ENCODE assay signal across 8 mouse cellular contexts in genomic region chr3:51539567-51540408, GRCm38 (mm10). TPM values are rescaled to one million over a fixed set of nuclear protein-coding genes. Genes with fewer than 3 reads are reported as not detected.
DNase-seq lines count a peak whose midpoint lies in the region; ATAC-seq and TF ChIP-seq lines count a peak whose summit lies in the region.

No protein-coding gene starts in this region.

- H3K4me2 ChIP-seq in forebrain, postnatal 0 days (ENCODE audit: low read depth) = no peak overlapping the region
- no peak overlapping the region for H3K4me2 ChIP-seq in intestine, embryonic 14.5 days (ENCODE audit: low read length)
- H3K4me2 ChIP-seq in liver, embryonic 13.5 days = no peak overlapping the region

- no peaks in the 10 kb centered on the region for H3K36me3 ChIP-seq in ES-Bruce4 (ENCODE audit: control insufficient read depth, insufficient read depth, low read length, poor library complexity, severe bottlenecking)
- H3K36me3 ChIP-seq in forebrain, postnatal 0 days (ENCODE audit: insufficient read depth) = peaks cover 63% of the 10 kb centered on the region
- H3K36me3 ChIP-seq in intestine, embryonic 14.5 days (ENCODE audit: control insufficient read depth, insufficient read depth, low read length) = peaks cover 65% of the 10 kb centered on the region
- peaks cover 41% of the 10 kb centered on the region for H3K36me3 ChIP-seq in liver, embryonic 13.5 days

- H3K4me1 ChIP-seq in ES-Bruce4 (ENCODE audit: control insufficient read depth, insufficient read depth, low read length) = no peaks in the 10 kb centered on the region
- H3K4me1 ChIP-seq in forebrain, postnatal 0 days (ENCODE audit: insufficient read depth) = no peaks in the 10 kb centered on the region
- no peaks in the 10 kb centered on the region for H3K4me1 ChIP-seq in intestine, embryonic 14.5 days (replicated peaks; ENCODE audit: control insufficient read depth, insufficient read depth, low read length)
- peaks cover 8% of the 10 kb centered on the region for H3K4me1 ChIP-seq in liver, embryonic 13.5 days (replicated peaks)

- WGBS in forebrain, postnatal 0 days = 55% methylated on average over 15 of the region's 15 CpGs
- 55% methylated on average over 15 of the region's 15 CpGs for WGBS in intestine, embryonic 14.5 days
- WGBS in liver, embryonic 13.5 days (ENCODE audit: insufficient replicate concordance) = 44% methylated on average over 15 of the region's 15 CpGs

- H3K4me3 ChIP-seq in ES-Bruce4 (ENCODE audit: low read depth, low read length) = no peak overlapping the region
- no peak overlapping the region for H3K4me3 ChIP-seq in forebrain, postnatal 0 days (ENCODE audit: low read depth, low read length)
- H3K4me3 ChIP-seq in intestine, embryonic 14.5 days (ENCODE audit: low read depth, low read length) = no peak overlapping the region
- no peak overlapping the region for H3K4me3 ChIP-seq in liver, embryonic 13.5 days (replicated peaks)

- H3K9ac ChIP-seq in ES-Bruce4 (ENCODE audit: low read depth, poor library complexity, severe bottlenecking) = no peak overlapping the region
- no peak overlapping the region for H3K9ac ChIP-seq in forebrain, postnatal 0 days
- H3K9ac ChIP-seq in intestine, embryonic 14.5 days (ENCODE audit: low read length) = no peak overlapping the region
- H3K9ac ChIP-seq in liver, embryonic 13.5 days = no peak overlapping the region

- TF ChIP-seq EP300 in ES-Bruce4 (IDR thresholded peaks at IDR 0.05; ENCODE audit: insufficient read depth, low read depth, low read length) = 0 out of 2 replicates have a peak, but pooled peaks have one; percentile 25

- peak; percentile 53 for ATAC-seq in forebrain, postnatal 0 days
- no peak for ATAC-seq in intestine, embryonic 14.5 days (replicated peaks; ENCODE audit: low FRiP score, low TSS enrichment, low read depth)
- peak; percentile 71 for ATAC-seq in liver, embryonic 13.5 days (ENCODE audit: low read depth)

- peak; percentile 32 for DNase-seq in 3134 (ENCODE audit: extremely low read depth, insufficient read length, low spot score)
- DNase-seq in c-Kit-positive CD71-negative TER-119-negative erythroid progenitor cells, embryonic 14.5 days (ENCODE audit: low read depth) = peak; percentile 83
- peak; percentile 69 for DNase-seq in forebrain, postnatal 0 days
- DNase-seq in intestine, embryonic 14.5 days (ENCODE audit: low spot score) = peak; percentile 81
- DNase-seq in liver, embryonic 13.5 days = peak; percentile 70
- peak; percentile 75 for DNase-seq in ovary, postnatal 36 days (ENCODE audit: low spot score)
- peak; percentile 68 for DNase-seq in urinary bladder, adult 2 months (ENCODE audit: low spot score)

- H3K27me3 ChIP-seq in ES-Bruce4 (ENCODE audit: control insufficient read depth, insufficient read depth, low read length, poor library complexity, severe bottlenecking) = no peaks in the 10 kb centered on the region
- H3K27me3 ChIP-seq in forebrain, postnatal 0 days (ENCODE audit: insufficient read depth, low read length) = no peaks in the 10 kb centered on the region
- no peaks in the 10 kb centered on the region for H3K27me3 ChIP-seq in intestine, embryonic 14.5 days (replicated peaks; ENCODE audit: control insufficient read depth, insufficient read depth, low read length)
- no peaks in the 10 kb centered on the region for H3K27me3 ChIP-seq in liver, embryonic 13.5 days

- peak; percentile 92 for TF ChIP-seq CTCF in ES-Bruce4 (IDR thresholded peaks at IDR 0.05; ENCODE audit: low read depth, low read length)
- peak; percentile 65 for TF ChIP-seq CTCF in forebrain, postnatal 0 days (IDR thresholded peaks at IDR 0.05; ENCODE audit: low read depth)

- H3K27ac ChIP-seq in ES-Bruce4 (ENCODE audit: insufficient read depth, low read length) = no peak overlapping the region; the same call in 1 of the 2 replicates
- H3K27ac ChIP-seq in forebrain, postnatal 0 days (ENCODE audit: low read depth, low read length) = no peak overlapping the region
- no peak overlapping the region for H3K27ac ChIP-seq in intestine, embryonic 14.5 days (ENCODE audit: low read depth)
- peak overlapping the region; percentile 7; the same call in 1 of the 2 replicates for H3K27ac ChIP-seq in liver, embryonic 13.5 days

- TF ChIP-seq POLR2A in ES-Bruce4 (IDR thresholded peaks at IDR 0.05; ENCODE audit: insufficient read depth, low read length) = no peak

- H3K9me3 ChIP-seq in ES-Bruce4 (replicated peaks; ENCODE audit: control insufficient read depth, insufficient read depth, low read length, poor library complexity, severe bottlenecking) = no peaks in the 10 kb centered on the region
- no peaks in the 10 kb centered on the region for H3K9me3 ChIP-seq in forebrain, postnatal 0 days (ENCODE audit: low read length)
- no peaks in the 10 kb centered on the region for H3K9me3 ChIP-seq in intestine, embryonic 14.5 days (ENCODE audit: control insufficient read depth, low read length)
- H3K9me3 ChIP-seq in liver, embryonic 13.5 days (replicated peaks) = no peaks in the 10 kb centered on the region

RNA-seq across cellular contexts. Expression of gene Setd7, which starts 20.9 kb away (rescaled TPM):
- 46.1 and 48.1 TPM in 2 replicates for polyA plus RNA-seq in ES-Bruce4 (2011; ENCODE audit: insufficient read depth, insufficient read length, low read depth, missing spikeins)
- total RNA-seq in forebrain, postnatal 0 days (2014; rRNA removed) = 15.2 and 22.8 TPM in 2 replicates
- polyA plus RNA-seq in forebrain, postnatal 0 days (2015; fragmentation: Nextera tagmentation; extraction: Ambion mirVana) = 0.92 and 2.1 TPM in 2 replicates
- polyA plus RNA-seq in intestine, embryonic 14.5 days (2014; fragmentation: Nextera tagmentation; extraction: Ambion mirVana) = 4.2 and 5.8 TPM in 2 replicates
- 0.45 and 0.67 TPM in 2 replicates for polyA plus RNA-seq in liver, embryonic 13.5 days (2015; fragmentation: Nextera tagmentation; extraction: Ambion mirVana)
- 41.5 and 63.2 TPM in 2 replicates for polyA plus RNA-seq in urinary bladder, adult 2 months (2012; rRNA removed)

RNA-seq across cellular contexts. Expression of gene Rab33b, which starts 56.1 kb away (rescaled TPM):
- polyA plus RNA-seq in ES-Bruce4 (2011; ENCODE audit: insufficient read depth, insufficient read length, low read depth, missing spikeins) = 6.7 and 7.7 TPM in 2 replicates
- 41.0 and 47.9 TPM in 2 replicates for total RNA-seq in forebrain, postnatal 0 days (2014; rRNA removed)
- 31.3 and 32.8 TPM in 2 replicates for polyA plus RNA-seq in forebrain, postnatal 0 days (2015; fragmentation: Nextera tagmentation; extraction: Ambion mirVana)
- 20.0 and 20.3 TPM in 2 replicates for polyA plus RNA-seq in intestine, embryonic 14.5 days (2014; fragmentation: Nextera tagmentation; extraction: Ambion mirVana)
- polyA plus RNA-seq in liver, embryonic 13.5 days (2015; fragmentation: Nextera tagmentation; extraction: Ambion mirVana) = 4.9 and 5.8 TPM in 2 replicates
- 29.1 and 30.2 TPM in 2 replicates for polyA plus RNA-seq in urinary bladder, adult 2 months (2012; rRNA removed)

Comparison
In these comparisons a context has a peak if more than half of its experiments do, and no peak if none do; other contexts are left out.
1. DNase-seq: peak in every context shown above with its lines; median percentile 83 in c-Kit-positive CD71-negative TER-119-negative erythroid progenitor cells, embryonic 14.5 days; 81 in intestine, embryonic 14.5 days; 75 in ovary, postnatal 36 days; 70 in liver, embryonic 13.5 days; 69 in forebrain, postnatal 0 days; 68 in urinary bladder, adult 2 months; 32 in 3134.